Mouse (Mus musculus): ENCODE data around the gene Cep250. TPM values are rescaled to one million over a fixed set of nuclear protein-coding genes. Genes with fewer than 3 reads are reported as not detected.
A peak's percentile ranks its signal among the peaks of the same experiment; 100 is the strongest.
"Not testable (repeated sequence)": the region's sequence is repeated elsewhere in the genome, so short reads cannot be mapped to it uniquely, and the experiment has no call there.

The Cep250 gene
- 13.4 and 14.0 TPM in 2 replicates for polyA plus RNA-seq (2014; fragmentation: Nextera tagmentation; extraction: Ambion mirVana)

GRCm38 (mm10) chr2:155956134-155957059, at the start of gene Cep250:
Cep250 (plus strand) TSS chr2:155956458.
- peak; percentile 92 for ATAC-seq (replicated peaks; ENCODE audit: insufficient number of reproducible peaks, low FRiP score, low TSS enrichment, low read depth)
- peak within 1 kb of the TSS; percentile 98 for H3K9ac ChIP-seq (replicated peaks; ENCODE audit: low read length)
- DNase-seq (ENCODE audit: low spot score), result peak; percentile 95
- peak within 1 kb of the TSS; percentile 82 for H3K27ac ChIP-seq (replicated peaks; ENCODE audit: low read depth, low read length)
- no peaks in the 10 kb centered on the region for H3K9me3 ChIP-seq (replicated peaks; ENCODE audit: control insufficient read depth, low read length)
- peak within 1 kb of the TSS; percentile 74 for H3K4me2 ChIP-seq (ENCODE audit: low read depth, low read length)
- H3K4me3 ChIP-seq (ENCODE audit: low read depth, low read length), result peak within 1 kb of the TSS; percentile 93
- no peaks in the 10 kb centered on the region for H3K4me1 ChIP-seq (ENCODE audit: control insufficient read depth, insufficient read depth, low read length)
- WGBS, result under 1% methylated on average over 55 of the region's 59 CpGs
- H3K27me3 ChIP-seq (ENCODE audit: control insufficient read depth, insufficient read depth, low read length), result no peaks in the 10 kb centered on the region
- no peaks in the 10 kb centered on the region for H3K36me3 ChIP-seq (replicated peaks; ENCODE audit: control insufficient read depth, insufficient read depth, low read depth, low read length)

- no peaks in the 10 kb centered on the region for H3K9me3 ChIP-seq (replicated peaks; ENCODE audit: control insufficient read depth, low read length)
- H3K4me1 ChIP-seq (ENCODE audit: control insufficient read depth, insufficient read depth, low read length), result no peaks in the 10 kb centered on the region
- H3K9ac ChIP-seq (replicated peaks; ENCODE audit: low read length), result no peak overlapping the region
- 91% methylated on average over 6 of the region's 6 CpGs for WGBS
- ATAC-seq (replicated peaks; ENCODE audit: insufficient number of reproducible peaks, low FRiP score, low TSS enrichment, low read depth), result no peak
- H3K27me3 ChIP-seq (ENCODE audit: control insufficient read depth, insufficient read depth, low read length), result no peaks in the 10 kb centered on the region
- no peak overlapping the region for H3K27ac ChIP-seq (replicated peaks; ENCODE audit: low read depth, low read length)
- DNase-seq (ENCODE audit: low spot score), result no peak
- no peak overlapping the region for H3K4me3 ChIP-seq (ENCODE audit: low read depth, low read length)
- peaks cover 4% of the 10 kb centered on the region; the same call in 1 of the 2 replicates for H3K36me3 ChIP-seq (replicated peaks; ENCODE audit: control insufficient read depth, insufficient read depth, low read depth, low read length)
- no peak overlapping the region for H3K4me2 ChIP-seq (ENCODE audit: low read depth, low read length)
Measured at GRCm38 (mm10) chr2:155914684-155915083, 41.6 kb upstream of the Cep250 start.

DNA sequence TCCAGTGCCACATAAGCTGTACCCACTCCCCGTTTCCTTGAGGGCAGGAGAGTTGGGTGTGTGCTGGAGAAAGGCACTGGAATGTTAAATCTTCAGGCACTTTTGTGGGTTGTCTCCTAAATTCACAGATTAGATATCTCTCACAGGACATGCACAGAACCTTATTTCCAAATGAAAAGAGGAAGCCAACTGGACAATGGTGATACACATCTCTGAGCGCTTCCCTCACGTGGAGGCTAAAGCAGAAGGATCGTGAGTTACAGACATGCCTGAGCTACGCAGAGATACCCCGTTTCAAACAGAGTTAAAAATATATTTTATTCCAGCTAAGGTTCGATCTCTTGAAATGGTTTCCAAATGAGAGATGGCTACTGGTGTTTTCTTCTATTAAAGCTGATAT, 33.1 kb upstream of the Cep250 start:
- 95% methylated on average over 7 of the region's 7 CpGs for WGBS
- H3K36me3 ChIP-seq (replicated peaks; ENCODE audit: control insufficient read depth, insufficient read depth, low read depth, low read length), result no peaks in the 10 kb centered on the region; the same call in 1 of the 2 replicates

DNA sequence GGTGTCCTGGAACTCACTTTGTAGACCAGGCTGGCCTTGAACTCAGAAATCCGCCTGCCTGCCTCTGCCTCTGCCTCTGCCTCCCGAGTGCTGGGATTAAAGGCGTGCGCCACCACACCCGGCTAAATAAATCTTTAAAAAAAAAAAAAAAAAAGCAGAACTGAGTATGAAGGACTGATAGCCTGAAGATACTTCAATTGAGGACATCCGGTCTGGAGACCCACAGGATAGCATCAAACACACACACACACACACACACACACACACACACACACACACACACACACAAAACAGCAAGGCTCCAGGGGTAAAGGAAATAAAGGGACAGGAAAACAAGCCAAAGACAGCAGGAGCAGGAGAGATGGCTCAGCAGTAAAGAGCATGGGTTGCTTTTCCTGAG, 31.0 kb upstream of the Cep250 start:
- WGBS, result 94% methylated on average over 6 of the region's 6 CpGs
- not testable (repeated sequence) for H3K4me1 ChIP-seq (ENCODE audit: control insufficient read depth, insufficient read depth, low read length); H3K9ac ChIP-seq (replicated peaks; ENCODE audit: low read length); ATAC-seq (replicated peaks; ENCODE audit: insufficient number of reproducible peaks, low FRiP score, low TSS enrichment, low read depth); H3K9me3 ChIP-seq (replicated peaks; ENCODE audit: control insufficient read depth, low read length); H3K4me2 ChIP-seq (ENCODE audit: low read depth, low read length); H3K27ac ChIP-seq (replicated peaks; ENCODE audit: low read depth, low read length); H3K4me3 ChIP-seq (ENCODE audit: low read depth, low read length); H3K27me3 ChIP-seq (ENCODE audit: control insufficient read depth, insufficient read depth, low read length); H3K36me3 ChIP-seq (replicated peaks; ENCODE audit: control insufficient read depth, insufficient read depth, low read depth, low read length); DNase-seq (ENCODE audit: low spot score)

More for the DNA sequence above, 33.1 kb upstream of the Cep250 start:
- DNase-seq (ENCODE audit: low spot score) (no peak), ATAC-seq (replicated peaks; ENCODE audit: insufficient number of reproducible peaks, low FRiP score, low TSS enrichment, low read depth) (no peak)
- H3K9me3 ChIP-seq (replicated peaks; ENCODE audit: control insufficient read depth, low read length), result no peaks in the 10 kb centered on the region
- no peak overlapping the region for H3K4me3 ChIP-seq (ENCODE audit: low read depth, low read length)
- no peaks in the 10 kb centered on the region for H3K27me3 ChIP-seq (ENCODE audit: control insufficient read depth, insufficient read depth, low read length)
- no peaks in the 10 kb centered on the region for H3K4me1 ChIP-seq (ENCODE audit: control insufficient read depth, insufficient read depth, low read length)
- no peak overlapping the region for H3K9ac ChIP-seq (replicated peaks; ENCODE audit: low read length)
- no peak overlapping the region for H3K27ac ChIP-seq (replicated peaks; ENCODE audit: low read depth, low read length)
- no peak overlapping the region for H3K4me2 ChIP-seq (ENCODE audit: low read depth, low read length)

DNA sequence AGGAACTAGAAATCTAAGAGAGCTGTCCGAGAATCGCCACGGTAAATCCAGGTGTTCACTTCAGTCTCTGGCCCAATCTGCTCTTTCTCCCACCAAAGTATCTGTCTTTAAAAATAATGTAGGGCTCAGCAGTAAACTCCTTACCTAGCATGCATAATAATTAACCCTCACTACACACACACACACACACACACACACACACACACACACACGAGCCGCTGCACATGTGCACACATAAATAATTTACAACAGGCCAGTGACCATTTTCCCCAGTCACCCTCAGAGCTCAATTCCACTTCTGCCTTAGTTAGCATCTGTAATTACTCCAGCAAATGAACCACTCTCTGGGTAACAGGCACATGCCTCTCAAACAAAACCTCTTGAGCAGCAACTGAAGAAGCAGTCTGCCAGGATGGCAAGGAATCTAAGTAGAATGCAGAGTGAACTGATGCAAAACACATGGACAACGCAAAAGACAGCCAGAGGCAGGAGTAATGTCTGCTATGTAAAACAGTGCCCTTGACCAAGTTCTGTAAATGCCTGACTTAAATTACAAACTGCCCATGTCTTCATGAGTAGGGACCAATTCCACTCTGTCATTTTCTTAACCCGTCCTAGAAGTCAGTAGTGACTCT, 27.4 kb upstream of the Cep250 start:
- Histone ChIP-seq H3K27me3 (ENCODE audit: control insufficient read depth, insufficient read depth, low read length) (no peaks in the 10 kb centered on the region), H3K9me3 (replicated peaks; ENCODE audit: control insufficient read depth, low read length) (no peaks in the 10 kb centered on the region), H3K36me3 (replicated peaks; ENCODE audit: control insufficient read depth, insufficient read depth, low read depth, low read length) (no peaks in the 10 kb centered on the region), H3K4me2 (ENCODE audit: low read depth, low read length) (peak overlapping the region; percentile 61), H3K27ac (replicated peaks; ENCODE audit: low read depth, low read length) (no peak overlapping the region), H3K4me1 (ENCODE audit: control insufficient read depth, insufficient read depth, low read length) (peaks cover 2% of the 10 kb centered on the region; the same call in 1 of the 2 replicates), H3K4me3 (ENCODE audit: low read depth, low read length) (peak overlapping the region; percentile 67), H3K9ac (replicated peaks; ENCODE audit: low read length) (no peak overlapping the region)
- DNase-seq (ENCODE audit: low spot score) (peak; percentile 54), ATAC-seq (replicated peaks; ENCODE audit: insufficient number of reproducible peaks, low FRiP score, low TSS enrichment, low read depth) (no peak)
- WGBS, result 72% methylated on average over 7 of the region's 7 CpGs

- Histone ChIP-seq H3K4me1 (ENCODE audit: control insufficient read depth, insufficient read depth, low read length) (peaks cover 2% of the 10 kb centered on the region; the same call in 1 of the 2 replicates), H3K36me3 (replicated peaks; ENCODE audit: control insufficient read depth, insufficient read depth, low read depth, low read length) (no peaks in the 10 kb centered on the region), H3K4me2 (ENCODE audit: low read depth, low read length) (peak within 1 kb of the TSS; percentile 61), H3K9me3 (replicated peaks; ENCODE audit: control insufficient read depth, low read length) (no peaks in the 10 kb centered on the region), H3K9ac (replicated peaks; ENCODE audit: low read length) (peak within 1 kb of the TSS; percentile 70), H3K27me3 (ENCODE audit: control insufficient read depth, insufficient read depth, low read length) (no peaks in the 10 kb centered on the region), H3K4me3 (ENCODE audit: low read depth, low read length) (peak within 1 kb of the TSS; percentile 67), H3K27ac (replicated peaks; ENCODE audit: low read depth, low read length) (peak within 1 kb of the TSS; percentile 63)
- WGBS, result under 1% methylated on average over 38 of the region's 38 CpGs
- ATAC-seq (replicated peaks; ENCODE audit: insufficient number of reproducible peaks, low FRiP score, low TSS enrichment, low read depth) (peak; percentile 90), DNase-seq (ENCODE audit: low spot score) (peak; percentile 96)
Measured at GRCm38 (mm10) chr2:155929531-155930442, 26.5 kb upstream of the Cep250 start, which contains the start of gene Uqcc1. Uqcc1 (minus strand) TSS chr2:155930310.

- H3K36me3 ChIP-seq (replicated peaks; ENCODE audit: control insufficient read depth, insufficient read depth, low read depth, low read length), result no peaks in the 10 kb centered on the region
- WGBS, result 68% methylated on average over 7 of the region's 7 CpGs
- no peak overlapping the region for H3K4me3 ChIP-seq (ENCODE audit: low read depth, low read length)
- DNase-seq (ENCODE audit: low spot score) (no peak), ATAC-seq (replicated peaks; ENCODE audit: insufficient number of reproducible peaks, low FRiP score, low TSS enrichment, low read depth) (no peak)
- H3K4me1 ChIP-seq (ENCODE audit: control insufficient read depth, insufficient read depth, low read length), result peaks cover 3% of the 10 kb centered on the region; the same call in 1 of the 2 replicates
- H3K27me3 ChIP-seq (ENCODE audit: control insufficient read depth, insufficient read depth, low read length), result no peaks in the 10 kb centered on the region
- no peak overlapping the region for H3K27ac ChIP-seq (replicated peaks; ENCODE audit: low read depth, low read length)
- H3K9me3 ChIP-seq (replicated peaks; ENCODE audit: control insufficient read depth, low read length), result no peaks in the 10 kb centered on the region
- no peak overlapping the region for H3K9ac ChIP-seq (replicated peaks; ENCODE audit: low read length)
- no peak overlapping the region for H3K4me2 ChIP-seq (ENCODE audit: low read depth, low read length)
Measured at GRCm38 (mm10) chr2:155939897-155940529, 16.2 kb upstream of the Cep250 start.

Measured in embryonic facial prominence, embryonic 11.5 days (tissue).